Mouse (Mus musculus) layer of hippocampus, adult 18-20 months (tissue): ENCODE data around the gene Rac3. TPM values are rescaled to one million over a fixed set of nuclear protein-coding genes. Genes with fewer than 3 reads are reported as not detected.

ENCODE experiments used
- total RNA-seq, 2 experiments: library from RNA; stranded (reverse); gene quantifications; 2 replicates each; pipeline ENCODE4 v1.2.3; 2021

The Rac3 gene
- total RNA-seq, 2 experiments from 2014 or later = 32.0 to 40.0 TPM

Other genes with a start within 250 kb of the Rac3 start
- gene Mrpl12, start 236.9 kb upstream of the Rac3 start, total RNA-seq = 10 to 100 TPM; 65.1 to 67.5 TPM
- 10 to 100 TPM; 18.9 to 19.3 TPM for gene Slc25a10, start 229.6 kb upstream of the Rac3 start, total RNA-seq
- not detected for gene Gcgr, start 190.8 kb upstream of the Rac3 start, total RNA-seq
- gene Mcrip1, start 171.7 kb upstream of the Rac3 start, total RNA-seq = 10 to 100 TPM; 68.8 to 74.5 TPM
- not detected for gene Ppp1r27, start 170.3 kb upstream of the Rac3 start, total RNA-seq
- 100 to 1,000 TPM; 122 to 132 TPM for gene P4hb, start 148.2 kb upstream of the Rac3 start, total RNA-seq
- gene Arhgdia, start 139.8 kb upstream of the Rac3 start, total RNA-seq = 100 to 1,000 TPM; 293 to 295 TPM
- gene Alyref, start 123.1 kb upstream of the Rac3 start, total RNA-seq = 10 to 100 TPM; 60.5 to 70.0 TPM
- 10 to 100 TPM; 93.5 to 97.0 TPM for gene Anapc11, start 123.0 kb upstream of the Rac3 start, total RNA-seq
- gene Npb, start 113.0 kb upstream of the Rac3 start, total RNA-seq = 1 to 10 TPM in 1 of 2 experiments, under 1 TPM in 1; 0.89 to 1.4 TPM
- 100 to 1,000 TPM; 118 to 128 TPM for gene Pcyt2, start 103.5 kb upstream of the Rac3 start, total RNA-seq
- 10 to 100 TPM; 35.4 to 41.5 TPM for gene Sirt7, start 96.2 kb upstream of the Rac3 start, total RNA-seq
- 10 to 100 TPM; 70.0 to 71.5 TPM for gene Mafg, start 87.9 kb upstream of the Rac3 start, total RNA-seq
- gene Pycr1, start 77.7 kb upstream of the Rac3 start, total RNA-seq = 1 to 10 TPM in 1 of 2 experiments, under 1 TPM in 1; 0.81 to 2.0 TPM
- gene Myadml2, start 73.3 kb upstream of the Rac3 start, total RNA-seq = 1 to 10 TPM; 3.9 to 4.6 TPM
- 1 to 10 TPM; 2.6 to 5.5 TPM for gene Notum, start 60.3 kb upstream of the Rac3 start, total RNA-seq
- 10 to 100 TPM; 46.1 to 54.3 TPM for gene Aspscr1, start 48.5 kb upstream of the Rac3 start, total RNA-seq
- gene Cenpx, start 7.7 kb upstream of the Rac3 start, total RNA-seq = 10 to 100 TPM; 15.8 to 18.7 TPM
- 10 to 100 TPM; 49.1 to 60.5 TPM for gene Lrrc45, start 7.5 kb upstream of the Rac3 start, total RNA-seq
- gene Dcxr, start 5.8 kb downstream of the Rac3 start, total RNA-seq = 10 to 100 TPM; 12.3 to 13.6 TPM
- 1 to 10 TPM; 1.2 to 1.7 TPM for gene Cbr2, start 10.6 kb downstream of the Rac3 start, total RNA-seq
- gene Hmga1b, start 41.3 kb downstream of the Rac3 start, total RNA-seq = 10 to 100 TPM; 20.9 to 24.0 TPM
- gene Rfng, start 62.7 kb downstream of the Rac3 start, total RNA-seq = 10 to 100 TPM; 57.1 to 59.9 TPM
- gene Gps1, start 62.8 kb downstream of the Rac3 start, total RNA-seq = 100 to 1,000 TPM; 152 to 154 TPM
- 10 to 100 TPM; 40.1 to 40.4 TPM for gene Dus1l, start 74.9 kb downstream of the Rac3 start, total RNA-seq
- 100 to 1,000 TPM; 183 to 187 TPM for gene Fasn, start 103.1 kb downstream of the Rac3 start, total RNA-seq
- gene Ccdc57, start 211.4 kb downstream of the Rac3 start, total RNA-seq = 1 to 10 TPM; 6.9 to 7.7 TPM
- gene Slc16a3, start 227.0 kb downstream of the Rac3 start, total RNA-seq = 1 to 10 TPM; 1.7 to 4.5 TPM